8 mouse cellular contexts compared by ENCODE assay signal in genomic region chr7:112225615-112226262, GRCm38 (mm10). TPM values are rescaled to one million over a fixed set of nuclear protein-coding genes. Genes with fewer than 3 reads are reported as not detected.
DNase-seq lines count a peak whose midpoint lies in the region; ATAC-seq lines count a peak whose summit lies in the region.

Mical2 (plus strand) TSS chr7:112225856.

- H3K4me3 ChIP-seq in hindbrain, embryonic 15.5 days, result peak within 1 kb of the TSS; percentile 61

- H3K9me3 ChIP-seq in hindbrain, embryonic 15.5 days, result no peaks in the 10 kb centered on the region

- H3K9ac ChIP-seq in hindbrain, embryonic 15.5 days, result peak within 1 kb of the TSS; percentile 51

- H3K27ac ChIP-seq in hindbrain, embryonic 15.5 days (replicated peaks), result no peak within 1 kb of the TSS

- H3K36me3 ChIP-seq in hindbrain, embryonic 15.5 days, result no peaks in the 10 kb centered on the region

- peaks cover 22% of the 10 kb centered on the region for H3K27me3 ChIP-seq in hindbrain, embryonic 15.5 days

- peaks cover 21% of the 10 kb centered on the region for H3K4me1 ChIP-seq in hindbrain, embryonic 15.5 days (replicated peaks)

- peak; percentile 71 for DNase-seq in T-cell, adult 2 months (ENCODE audit: low spot score)
- DNase-seq in cerebellum, postnatal 25 days, result peak; percentile 91 to 95
- DNase-seq in gastrocnemius, adult 18-20 months (ENCODE audit: low spot score), result peak; percentile 93
- peak; percentile 87 to 88 for DNase-seq in layer of hippocampus, postnatal 36 days
- DNase-seq in lung, postnatal 25 days (ENCODE audit: low spot score), result peak; percentile 94
- DNase-seq in retina, embryonic 14.5 days (ENCODE audit: low spot score), result peak; percentile 90
- DNase-seq in thymus, postnatal 4 days, result peak; percentile 87

- H3K4me2 ChIP-seq in hindbrain, embryonic 15.5 days, result peak within 1 kb of the TSS; percentile 97

- 0% methylated on average over 53 of the region's 53 CpGs for WGBS in hindbrain, embryonic 15.5 days

- peak; percentile 98 for ATAC-seq in hindbrain, embryonic 15.5 days (ENCODE audit: low FRiP score, low read depth)

RNA-seq across cellular contexts. Expression of gene Mical2, which starts in this region (rescaled TPM):
- 100 to 1,000 TPM; 166 to 180 TPM for total RNA-seq in gastrocnemius, adult 18-20 months (2021)
- 3.8 and 4.6 TPM in 2 replicates for polyA plus RNA-seq in hindbrain, embryonic 15.5 days (2015; fragmentation: Nextera tagmentation; extraction: Ambion mirVana)
- total RNA-seq in layer of hippocampus, postnatal 36 days (2021), result 100 to 1,000 TPM; 691 to 703 TPM
